Mouse (Mus musculus): ENCODE measurements around the gene Gcnt2.

- no peak for TF ChIP-seq CTCF (IDR thresholded peaks at IDR 0.05; ENCODE audit: borderline replicate concordance, extremely low read depth, insufficient read depth, insufficient read length)
- no peak for TF ChIP-seq POLR2A (IDR thresholded peaks at IDR 0.05; ENCODE audit: borderline replicate concordance, extremely low read depth, insufficient read depth, insufficient read length, poor library complexity, severe bottlenecking)
These were observed 26.5 kb downstream of the Gcnt2 start for GRCm38 (mm10) chr13:40885935-40886642.

Data from brain, embryonic 14.5 days (tissue).